Mouse (Mus musculus) left cerebral cortex, postnatal 36 days (tissue): ENCODE measurements around the gene Herpud1. TPM values are rescaled to one million over a fixed set of nuclear protein-coding genes. Genes with fewer than 3 reads are reported as not detected.

ENCODE experiments used
- DNase-seq, 2 experiments: peaks; one replicate each; pipeline ENCODE4 v3.0.0; 2021 to 2022; ENCODE audit warnings: low spot score in 2 of 2, mixed read lengths in 1 of 2
- intact Hi-C: fragments of 180-260 bp; cut with DNase I; formaldehyde crosslinking; loops from one replicate; pipeline ENCODE4 v1.15.1; 2025
- total RNA-seq, 2 experiments: library from RNA; stranded (reverse); gene quantifications; 2 replicates each; pipeline ENCODE4 v1.2.3; 2021

Herpud1 gene
- total RNA-seq, 2 experiments from 2014 or later: 65.9 to 66.1 TPM

- intact Hi-C loops: no loop called here
- DNase-seq: no peak
Observed at GRCm38 (mm10) chr8:94370839-94371238, 15.4 kb upstream of the Herpud1 start.

GRCm38 (mm10) chr8:94372955-94373599, 13.2 kb upstream of the Herpud1 start:
- DNase-seq: no peak
- intact Hi-C loops: no loop called here

GRCm38 (mm10) chr8:94375551-94375991, 10.7 kb upstream of the Herpud1 start:
- intact Hi-C loops: no loop called here
- DNase-seq: no peak

- intact Hi-C loops: no loop called here
- DNase-seq: no peak
Observed at GRCm38 (mm10) chr8:94376176-94376575, 10.1 kb upstream of the Herpud1 start.

GRCm38 (mm10) chr8:94376580-94376979, 9.7 kb upstream of the Herpud1 start:
- intact Hi-C loops: no loop called here
- no peak for DNase-seq

GRCm38 (mm10) chr8:94377031-94377430, 9.2 kb upstream of the Herpud1 start:
- DNase-seq: no peak
- intact Hi-C loops: no loop called here

GRCm38 (mm10) chr8:94377714-94378205, 8.5 kb upstream of the Herpud1 start:
- no peak for DNase-seq
- intact Hi-C loops: no loop called here

GRCm38 (mm10) chr8:94378763-94379415, 7.3 kb upstream of the Herpud1 start:
- no peak for DNase-seq
- intact Hi-C loops: no loop called here

- intact Hi-C loops: no loop called here
- DNase-seq: no peak
Observed at GRCm38 (mm10) chr8:94379686-94380085, 6.6 kb upstream of the Herpud1 start.

- intact Hi-C loops: no loop called here
Observed at GRCm38 (mm10) chr8:94384166-94384565, 2.1 kb upstream of the Herpud1 start.

GRCm38 (mm10) chr8:94385506-94386213, 578 bp upstream of the Herpud1 start:
- intact Hi-C loops: loop anchor here (2.0 kb wide), 1 partner anchor 43 kb away; no protein-coding TSS in a partner anchor
- DNase-seq: no peak

More at GRCm38 (mm10) chr8:94384166-94384565, 2.1 kb upstream of the Herpud1 start:
- no peak for DNase-seq

- intact Hi-C loops: loop anchor here (2.0 kb wide), 1 partner anchor 44 kb away; no protein-coding TSS in a partner anchor
- peak; percentile 78 to 81 for DNase-seq
Observed at GRCm38 (mm10) chr8:94387027-94387684, 918 bp downstream of the Herpud1 start.

- intact Hi-C loops: loop anchor here (2.0 kb wide), 1 partner anchor 45 kb away; no protein-coding TSS in a partner anchor
- no peak for DNase-seq
Observed at GRCm38 (mm10) chr8:94387785-94388184, 1.5 kb downstream of the Herpud1 start.

- no peak for DNase-seq
- intact Hi-C loops: no loop called here
Observed at GRCm38 (mm10) chr8:94389531-94389930, 3.3 kb downstream of the Herpud1 start.

GRCm38 (mm10) chr8:94390429-94390828, 4.2 kb downstream of the Herpud1 start:
- DNase-seq: no peak
- intact Hi-C loops: no loop called here

GRCm38 (mm10) chr8:94390910-94391309, 4.7 kb downstream of the Herpud1 start:
- DNase-seq: no peak
- intact Hi-C loops: no loop called here

- intact Hi-C loops: no loop called here
Observed at GRCm38 (mm10) chr8:94392147-94392546, 5.9 kb downstream of the Herpud1 start.

GRCm38 (mm10) chr8:94392648-94393047, 6.4 kb downstream of the Herpud1 start:
- no peak for DNase-seq
- intact Hi-C loops: no loop called here

More at GRCm38 (mm10) chr8:94392147-94392546, 5.9 kb downstream of the Herpud1 start:
- DNase-seq: no peak

GRCm38 (mm10) chr8:94395851-94396540, 9.8 kb downstream of the Herpud1 start:
- DNase-seq: no peak
- intact Hi-C loops: no loop called here
